Comparison of ENCODE assay signal across 8 mouse cellular contexts in genomic region chr7:31054661-31055320, GRCm38 (mm10). TPM values are rescaled to one million over a fixed set of nuclear protein-coding genes. Genes with fewer than 3 reads are reported as not detected.
DNase-seq lines count a peak whose midpoint lies in the region; ATAC-seq and TF ChIP-seq lines count a peak whose summit lies in the region.

No protein-coding gene starts in this region.

- no peak overlapping the region for H3K27ac ChIP-seq in midbrain, postnatal 0 days (ENCODE audit: low read depth, low read length)
- no peak overlapping the region for H3K27ac ChIP-seq in midbrain, embryonic 16.5 days (ENCODE audit: low read length)
- peak overlapping the region; percentile 90 for H3K27ac ChIP-seq in heart, embryonic 10.5 days
- H3K27ac ChIP-seq in limb, embryonic 10.5 days, result peak overlapping the region; percentile 80
- peak overlapping the region; percentile 80 for H3K27ac ChIP-seq in stomach, embryonic 15.5 days

- no peaks in the 10 kb centered on the region for H3K9me3 ChIP-seq in midbrain, postnatal 0 days (ENCODE audit: low read length)
- H3K9me3 ChIP-seq in midbrain, embryonic 16.5 days (replicated peaks; ENCODE audit: control insufficient read depth, low read length, poor library complexity, severe bottlenecking), result no peaks in the 10 kb centered on the region
- no peaks in the 10 kb centered on the region for H3K9me3 ChIP-seq in heart, embryonic 10.5 days
- H3K9me3 ChIP-seq in limb, embryonic 10.5 days (replicated peaks), result no peaks in the 10 kb centered on the region
- H3K9me3 ChIP-seq in stomach, embryonic 15.5 days, result no peaks in the 10 kb centered on the region

- H3K4me1 ChIP-seq in midbrain, postnatal 0 days (ENCODE audit: insufficient read depth, low read length), result peaks cover 6% of the 10 kb centered on the region; the same call in 1 of the 2 replicates
- peaks cover 29% of the 10 kb centered on the region for H3K4me1 ChIP-seq in midbrain, embryonic 16.5 days (ENCODE audit: control insufficient read depth, insufficient read depth, low read length)
- H3K4me1 ChIP-seq in heart, embryonic 10.5 days, result peaks cover 67% of the 10 kb centered on the region
- H3K4me1 ChIP-seq in limb, embryonic 10.5 days, result peaks cover 59% of the 10 kb centered on the region
- peaks cover 54% of the 10 kb centered on the region for H3K4me1 ChIP-seq in stomach, embryonic 15.5 days

- no peaks in the 10 kb centered on the region for H3K36me3 ChIP-seq in midbrain, postnatal 0 days (ENCODE audit: insufficient read depth, low read length)
- H3K36me3 ChIP-seq in midbrain, embryonic 16.5 days (ENCODE audit: control insufficient read depth, insufficient read depth, low read length), result no peaks in the 10 kb centered on the region
- no peaks in the 10 kb centered on the region for H3K36me3 ChIP-seq in heart, embryonic 10.5 days
- no peaks in the 10 kb centered on the region for H3K36me3 ChIP-seq in limb, embryonic 10.5 days
- no peaks in the 10 kb centered on the region for H3K36me3 ChIP-seq in stomach, embryonic 15.5 days

- peak overlapping the region; percentile 7; the same call in 1 of the 2 replicates for H3K4me2 ChIP-seq in midbrain, postnatal 0 days (ENCODE audit: low read depth, low read length, poor library complexity, severe bottlenecking)
- H3K4me2 ChIP-seq in midbrain, embryonic 16.5 days (ENCODE audit: low read length), result no peak overlapping the region
- H3K4me2 ChIP-seq in stomach, embryonic 15.5 days, result peak overlapping the region; percentile 48

- no peak for DNase-seq in midbrain, postnatal 0 days (ENCODE audit: low spot score)
- no peak for DNase-seq in heart, embryonic 10.5 days (ENCODE audit: low spot score)
- DNase-seq in limb, embryonic 10.5 days (ENCODE audit: low spot score), result no peak
- DNase-seq in left cerebral cortex, adult 18-20 months (ENCODE audit: low spot score in 2 of 2), result no peak
- no peak for DNase-seq in retina, postnatal 1 day
- DNase-seq in spleen, postnatal 10 days (ENCODE audit: low spot score in 2 of 2), result no peak

- 46% methylated on average over 11 of the region's 11 CpGs for WGBS in midbrain, postnatal 0 days
- 36% methylated on average over 11 of the region's 11 CpGs for WGBS in midbrain, embryonic 16.5 days
- 36% methylated on average over 11 of the region's 11 CpGs for WGBS in heart, embryonic 10.5 days
- 56% methylated on average over 11 of the region's 11 CpGs for WGBS in limb, embryonic 10.5 days
- WGBS in stomach, embryonic 15.5 days, result 43% methylated on average over 11 of the region's 11 CpGs

- TF ChIP-seq CTCF in midbrain, postnatal 0 days (IDR thresholded peaks at IDR 0.05), result no peak

- no peak overlapping the region for H3K4me3 ChIP-seq in midbrain, postnatal 0 days (ENCODE audit: low read depth, low read length)
- no peak overlapping the region for H3K4me3 ChIP-seq in midbrain, embryonic 16.5 days (ENCODE audit: low read depth, low read length)
- peak overlapping the region; percentile 52 for H3K4me3 ChIP-seq in heart, embryonic 10.5 days
- peak overlapping the region; percentile 35 for H3K4me3 ChIP-seq in limb, embryonic 10.5 days
- H3K4me3 ChIP-seq in stomach, embryonic 15.5 days (replicated peaks), result peak overlapping the region; percentile 38

- H3K9ac ChIP-seq in midbrain, postnatal 0 days (replicated peaks; ENCODE audit: low read length, poor library complexity, severe bottlenecking), result no peak overlapping the region
- H3K9ac ChIP-seq in midbrain, embryonic 16.5 days (ENCODE audit: low read depth, low read length), result no peak overlapping the region
- peak overlapping the region; percentile 16; the same call in 1 of the 2 replicates for H3K9ac ChIP-seq in stomach, embryonic 15.5 days

- no peak for ATAC-seq in midbrain, postnatal 0 days (ENCODE audit: low FRiP score)
- ATAC-seq in midbrain, embryonic 16.5 days, result no peak
- ATAC-seq in stomach, embryonic 15.5 days (ENCODE audit: insufficient read depth, low FRiP score, low read depth), result no peak

- H3K27me3 ChIP-seq in midbrain, postnatal 0 days (ENCODE audit: insufficient read depth, low read length), result peaks cover 14% of the 10 kb centered on the region
- peaks cover 23% of the 10 kb centered on the region for H3K27me3 ChIP-seq in midbrain, embryonic 16.5 days (ENCODE audit: control insufficient read depth, insufficient read depth, low read depth, low read length)
- peaks cover 50% of the 10 kb centered on the region for H3K27me3 ChIP-seq in heart, embryonic 10.5 days (ENCODE audit: insufficient read depth, poor library complexity, severe bottlenecking)
- peaks cover 54% of the 10 kb centered on the region for H3K27me3 ChIP-seq in limb, embryonic 10.5 days (ENCODE audit: low read depth, poor library complexity, severe bottlenecking)
- H3K27me3 ChIP-seq in stomach, embryonic 15.5 days (replicated peaks), result peaks cover 27% of the 10 kb centered on the region

RNA-seq across cellular contexts. Expression of gene Fxyd1, which starts 2.2 kb away (rescaled TPM):
- total RNA-seq in midbrain, postnatal 0 days (2014; rRNA removed), result 7.0 and 7.4 TPM in 2 replicates
- 20.4 and 22.2 TPM in 2 replicates for polyA plus RNA-seq in midbrain, postnatal 0 days (2015; fragmentation: Nextera tagmentation; extraction: Ambion mirVana)
- polyA plus RNA-seq in midbrain, embryonic 16.5 days (2015; fragmentation: Nextera tagmentation; extraction: Ambion mirVana), result 11.2 and 17.3 TPM in 2 replicates
- polyA plus RNA-seq in heart, embryonic 10.5 days (2016; fragmentation: Nextera tagmentation; extraction: Ambion mirVana), result 167 and 365 TPM in 2 replicates
- polyA plus RNA-seq in limb, embryonic 10.5 days (2016; fragmentation: Nextera tagmentation; extraction: Ambion mirVana), result 6.2 and 7.7 TPM in 2 replicates
- polyA plus RNA-seq in stomach, embryonic 15.5 days (2015; fragmentation: Nextera tagmentation; extraction: Ambion mirVana), result 89.3 and 110 TPM in 2 replicates
- total RNA-seq in left cerebral cortex, adult 18-20 months (2021), result 10 to 100 TPM; 74.1 to 90.2 TPM

RNA-seq across cellular contexts. Expression of gene Fxyd7, which starts 3.5 kb away (rescaled TPM):
- 189 and 285 TPM in 2 replicates for total RNA-seq in midbrain, postnatal 0 days (2014; rRNA removed)
- 455 and 516 TPM in 2 replicates for polyA plus RNA-seq in midbrain, postnatal 0 days (2015; fragmentation: Nextera tagmentation; extraction: Ambion mirVana)
- 188 and 270 TPM in 2 replicates for polyA plus RNA-seq in midbrain, embryonic 16.5 days (2015; fragmentation: Nextera tagmentation; extraction: Ambion mirVana)
- 0.22 and 1.5 TPM in 2 replicates for polyA plus RNA-seq in heart, embryonic 10.5 days (2016; fragmentation: Nextera tagmentation; extraction: Ambion mirVana)
- 0.30 and 1.3 TPM in 2 replicates for polyA plus RNA-seq in limb, embryonic 10.5 days (2016; fragmentation: Nextera tagmentation; extraction: Ambion mirVana)
- 21.6 and 25.0 TPM in 2 replicates for polyA plus RNA-seq in stomach, embryonic 15.5 days (2015; fragmentation: Nextera tagmentation; extraction: Ambion mirVana)
- 100 to 1,000 TPM; 148 to 187 TPM for total RNA-seq in left cerebral cortex, adult 18-20 months (2021)

RNA-seq across cellular contexts. Expression of gene Lgi4, which starts 4.4 kb away (rescaled TPM):
- 1.2 and 1.3 TPM in 2 replicates for total RNA-seq in midbrain, postnatal 0 days (2014; rRNA removed)
- polyA plus RNA-seq in midbrain, postnatal 0 days (2015; fragmentation: Nextera tagmentation; extraction: Ambion mirVana), result 0.56 and 0.81 TPM in 2 replicates
- polyA plus RNA-seq in midbrain, embryonic 16.5 days (2015; fragmentation: Nextera tagmentation; extraction: Ambion mirVana), result 0.15 and 0.35 TPM in 2 replicates
- 0.27 and 0.41 TPM in 2 replicates for polyA plus RNA-seq in heart, embryonic 10.5 days (2016; fragmentation: Nextera tagmentation; extraction: Ambion mirVana)
- 0.13 and 0.16 TPM in 2 replicates for polyA plus RNA-seq in limb, embryonic 10.5 days (2016; fragmentation: Nextera tagmentation; extraction: Ambion mirVana)
- 1.6 and 1.9 TPM in 2 replicates for polyA plus RNA-seq in stomach, embryonic 15.5 days (2015; fragmentation: Nextera tagmentation; extraction: Ambion mirVana)
- total RNA-seq in left cerebral cortex, adult 18-20 months (2021), result 10 to 100 TPM; 32.9 to 35.9 TPM

RNA-seq across cellular contexts. Expression of gene Fxyd5, which starts 12.5 kb away (rescaled TPM):
- total RNA-seq in midbrain, postnatal 0 days (2014; rRNA removed), result 23.1 and 48.0 TPM in 2 replicates
- polyA plus RNA-seq in midbrain, postnatal 0 days (2015; fragmentation: Nextera tagmentation; extraction: Ambion mirVana), result 31.9 and 32.9 TPM in 2 replicates
- polyA plus RNA-seq in midbrain, embryonic 16.5 days (2015; fragmentation: Nextera tagmentation; extraction: Ambion mirVana), result 19.0 and 24.4 TPM in 2 replicates
- polyA plus RNA-seq in heart, embryonic 10.5 days (2016; fragmentation: Nextera tagmentation; extraction: Ambion mirVana), result 24.3 and 26.4 TPM in 2 replicates
- 8.0 and 8.1 TPM in 2 replicates for polyA plus RNA-seq in limb, embryonic 10.5 days (2016; fragmentation: Nextera tagmentation; extraction: Ambion mirVana)
- 27.1 and 29.0 TPM in 2 replicates for polyA plus RNA-seq in stomach, embryonic 15.5 days (2015; fragmentation: Nextera tagmentation; extraction: Ambion mirVana)
- 10 to 100 TPM; 35.5 to 36.7 TPM for total RNA-seq in left cerebral cortex, adult 18-20 months (2021)

RNA-seq across cellular contexts. Expression of gene Fxyd3, which starts 21.7 kb away (rescaled TPM):
- 3.7 TPM in 1 of 2 replicates, not detected in the other for total RNA-seq in midbrain, postnatal 0 days (2014; rRNA removed)
- 0.47 TPM in 1 of 2 replicates, not detected in the other for polyA plus RNA-seq in midbrain, postnatal 0 days (2015; fragmentation: Nextera tagmentation; extraction: Ambion mirVana)
- polyA plus RNA-seq in midbrain, embryonic 16.5 days (2015; fragmentation: Nextera tagmentation; extraction: Ambion mirVana), result not detected in 2 replicates
- 0.53 and 2.0 TPM in 2 replicates for polyA plus RNA-seq in heart, embryonic 10.5 days (2016; fragmentation: Nextera tagmentation; extraction: Ambion mirVana)
- 7.6 and 10.0 TPM in 2 replicates for polyA plus RNA-seq in limb, embryonic 10.5 days (2016; fragmentation: Nextera tagmentation; extraction: Ambion mirVana)
- polyA plus RNA-seq in stomach, embryonic 15.5 days (2015; fragmentation: Nextera tagmentation; extraction: Ambion mirVana), result 364 and 383 TPM in 2 replicates
- total RNA-seq in left cerebral cortex, adult 18-20 months (2021), result 1 to 10 TPM in 1 of 2 experiments, not detected in 1; 1.2 TPM

Comparison
In these comparisons a context has a peak if more than half of its experiments do, and no peak if none do; other contexts are left out.
1. H3K27ac ChIP-seq: peak in heart, embryonic 10.5 days (single experiment), limb, embryonic 10.5 days (single experiment) and stomach, embryonic 15.5 days (single experiment); none in midbrain, postnatal 0 days (single experiment) and midbrain, embryonic 16.5 days (single experiment).
2. H3K4me3 ChIP-seq: peak in heart, embryonic 10.5 days (single experiment), limb, embryonic 10.5 days (single experiment) and stomach, embryonic 15.5 days (single experiment); none in midbrain, postnatal 0 days (single experiment) and midbrain, embryonic 16.5 days (single experiment).